Mouse (Mus musculus) 416B (cell line): Measurements from ENCODE around the gene Tmeff2.
"Not testable (repeated sequence)": the region's sequence is repeated elsewhere in the genome, so short reads cannot be mapped to it uniquely, and the experiment has no call there.

Source experiments
- DNase-seq: peaks from one replicate; pipeline ENCODE4 v3.0.0; 2011; ENCODE audit warnings: low read depth

Gene Tmeff2

GRCm38 (mm10) chr1:50900386-50900785 lies at the start of gene Tmeff2:
TSS of gene Tmeff2 (plus strand) at chr1:50900647.
- DNase-seq, result not testable (repeated sequence)

- no peak for DNase-seq
Observed at GRCm38 (mm10) chr1:50861515-50861914, 38.9 kb upstream of the Tmeff2 start.

GRCm38 (mm10) chr1:50897696-50898095 lies 2.8 kb upstream of the Tmeff2 start:
- no peak for DNase-seq

GRCm38 (mm10) chr1:50924838-50925355 lies 24.4 kb downstream of the Tmeff2 start:
- no peak for DNase-seq

- DNase-seq, result no peak
Observed at GRCm38 (mm10) chr1:50925356-50925921, 25.0 kb downstream of the Tmeff2 start.

- DNase-seq, result no peak
Observed at GRCm38 (mm10) chr1:50926374-50927060, 26.1 kb downstream of the Tmeff2 start.

GRCm38 (mm10) chr1:50927077-50927611 lies 26.7 kb downstream of the Tmeff2 start:
- no peak for DNase-seq

GRCm38 (mm10) chr1:50927679-50928187 lies 27.3 kb downstream of the Tmeff2 start:
- no peak for DNase-seq

GRCm38 (mm10) chr1:50928776-50929175 lies 28.3 kb downstream of the Tmeff2 start:
- DNase-seq, result no peak

- peak; percentile 74 for DNase-seq
Observed at GRCm38 (mm10) chr1:50935076-50935475, 34.6 kb downstream of the Tmeff2 start.

- no peak for DNase-seq
Observed at GRCm38 (mm10) chr1:50935484-50935883, 35.0 kb downstream of the Tmeff2 start.

- DNase-seq, result peak; percentile 65
Observed at GRCm38 (mm10) chr1:50940131-50941039, 39.9 kb downstream of the Tmeff2 start.

GRCm38 (mm10) chr1:50948575-50948974 lies 48.1 kb downstream of the Tmeff2 start:
- no peak for DNase-seq

- no peak for DNase-seq
Observed at GRCm38 (mm10) chr1:50958844-50959243, 58.4 kb downstream of the Tmeff2 start.

- peak; percentile 68 for DNase-seq
Observed at GRCm38 (mm10) chr1:50961954-50962648, 61.7 kb downstream of the Tmeff2 start.

- no peak for DNase-seq
Observed at GRCm38 (mm10) chr1:50962649-50963000, 62.2 kb downstream of the Tmeff2 start.

- no peak for DNase-seq
Observed at GRCm38 (mm10) chr1:50969685-50970084, 69.2 kb downstream of the Tmeff2 start.

- no peak for DNase-seq
Observed at GRCm38 (mm10) chr1:50970853-50971252, 70.4 kb downstream of the Tmeff2 start.

GRCm38 (mm10) chr1:50972509-50973436 lies 72.3 kb downstream of the Tmeff2 start:
- no peak for DNase-seq

GRCm38 (mm10) chr1:50979358-50980081 lies 79.1 kb downstream of the Tmeff2 start:
- DNase-seq, result no peak
